Mouse (Mus musculus) naive thymus-derived CD4-positive, alpha-beta T cell, adult 2 months (primary cell): ENCODE results near the gene Kank2.

Source experiments
- DNase-seq: peaks from one replicate; pipeline ENCODE4 v3.0.0-alpha.2; 2011; ENCODE audit warnings: low read depth

The Kank2 gene

GRCm38 (mm10) chr9:21717015-21717414 is 81.5 kb downstream of the Kank2 start:
- no peak for DNase-seq
